Mouse (Mus musculus) hindbrain, embryonic 16.5 days (tissue): ENCODE results near the gene Lrp5. TPM values are rescaled to one million over a fixed set of nuclear protein-coding genes. Genes with fewer than 3 reads are reported as not detected.

Experiments used
- ATAC-seq: fragments of 200-750 bp; cut with Nextera tagmentation; 2 replicates; pipeline ENCODE4 v1.8.0; 2017; ENCODE audit warnings: moderate TSS enrichment, moderate library complexity
- H3K27ac ChIP-seq: fragments of 300-500 bp; sonication (generic); 2 replicates; pipeline ENCODE4 v1.5.1; 2014; ENCODE audit warnings: low read depth, mild to moderate bottlenecking, control low read depth, low read length, moderate library complexity
- H3K27me3 ChIP-seq: fragments of 300-500 bp; sonication (generic); replicated peaks from 2 replicates; pipeline ENCODE4 v1.6.1; 2014; ENCODE audit warnings: low read length; ENCODE audit not compliant: control insufficient read depth, insufficient read depth
- H3K36me3 ChIP-seq: fragments of 300-500 bp; sonication (generic); 2 replicates; pipeline ENCODE4 v1.6.1; 2014; ENCODE audit warnings: mild to moderate bottlenecking, low read length, moderate library complexity, mixed read lengths; ENCODE audit not compliant: control insufficient read depth, insufficient read depth
- H3K4me1 ChIP-seq: fragments of 300-500 bp; sonication (generic); 2 replicates; pipeline ENCODE4 v1.6.1; 2014; ENCODE audit warnings: low read depth, low read length; ENCODE audit not compliant: control insufficient read depth, insufficient read depth
- H3K4me2 ChIP-seq: fragments of 300-500 bp; sonication (generic); 2 replicates; pipeline ENCODE4 v1.6.1; 2014; ENCODE audit warnings: mild to moderate bottlenecking, low read length, control low read depth, moderate library complexity
- H3K4me3 ChIP-seq: fragments of 300-500 bp; sonication (generic); 2 replicates; pipeline ENCODE4 v1.5.1; 2014; ENCODE audit warnings: mild to moderate bottlenecking, low read length, control low read depth, moderate library complexity
- H3K9ac ChIP-seq: fragments of 300-500 bp; sonication (generic); 2 replicates; pipeline ENCODE4 v1.6.1; 2014; ENCODE audit warnings: low read depth, mild to moderate bottlenecking, control low read depth, low read length, moderate library complexity
- H3K9me3 ChIP-seq: fragments of 300-500 bp; sonication (generic); 2 replicates; pipeline ENCODE4 v1.6.1; 2014; ENCODE audit warnings: mild to moderate bottlenecking, low read length, moderate library complexity; ENCODE audit not compliant: control insufficient read depth
- WGBS: fragments of 180-500 bp; shearing (Covaris S2); extraction: QIAGEN DNeasy Blood & Tissue Kit; methylation state at CpG from one replicate; pipeline ENCODE4 v1.1.7; 2014; 5-methylcytosine and 5-hydroxymethylcytosine counted together
- polyA plus RNA-seq: library from polyadenylated mRNA; unstranded; fragments of >200 nt; fragmentation: Nextera tagmentation; extraction: Ambion mirVana; gene quantifications from 2 replicates; pipeline ENCODE4 v1.2.1, GENCODE M21; 2015

Lrp5 gene
- polyA plus RNA-seq, 1 experiment from 2014 or later = 1.3 TPM

DNA sequence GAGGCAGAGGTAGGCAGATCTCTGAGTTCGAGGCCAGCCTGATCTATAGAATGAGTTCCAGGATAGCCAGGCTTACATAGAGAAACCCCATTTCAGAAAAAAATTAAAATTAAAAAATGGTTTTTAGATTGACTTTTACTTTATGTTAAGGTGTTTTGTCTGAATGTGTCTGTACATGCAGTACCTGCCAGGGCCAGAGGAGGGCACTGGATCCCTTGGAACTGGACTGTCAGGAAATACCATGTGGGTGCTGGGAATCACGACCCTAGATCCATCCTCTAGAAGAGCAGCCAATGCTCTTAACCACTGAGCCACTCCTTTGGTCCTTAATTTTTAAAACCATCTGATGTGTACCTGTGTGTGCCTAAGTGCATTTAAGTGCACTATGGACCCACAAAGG lies 67.0 kb downstream of the Lrp5 start:
- no peak overlapping the region for H3K27ac ChIP-seq
- ATAC-seq = no peak
- 79% methylated on average over 2 of the region's 2 CpGs for WGBS
- no peaks in the 10 kb centered on the region for H3K9me3 ChIP-seq
- H3K4me3 ChIP-seq = no peak overlapping the region
- no peak overlapping the region for H3K9ac ChIP-seq
- no peaks in the 10 kb centered on the region for H3K27me3 ChIP-seq
- H3K4me2 ChIP-seq = no peak overlapping the region
- no peaks in the 10 kb centered on the region for H3K4me1 ChIP-seq
- H3K36me3 ChIP-seq = peaks cover 16% of the 10 kb centered on the region

DNA sequence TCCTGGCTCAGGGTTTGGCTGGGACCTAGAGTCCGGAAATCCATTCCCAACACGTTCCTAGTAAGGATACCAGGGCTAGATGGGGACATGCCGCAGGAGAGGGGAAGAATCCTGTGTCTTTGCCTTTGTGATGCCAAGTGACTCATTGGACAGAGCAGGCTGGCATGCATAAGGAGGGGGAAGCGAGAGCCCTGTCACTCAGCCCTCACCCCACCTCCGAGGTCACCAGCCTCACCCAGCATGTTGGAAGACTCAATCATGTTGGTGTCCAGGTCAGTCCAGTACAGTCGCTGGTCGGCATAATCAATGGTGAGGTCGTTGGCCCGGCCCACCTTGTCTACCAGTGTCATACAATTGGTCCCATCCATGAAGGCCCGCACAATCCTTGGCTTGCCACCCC lies 72.4 kb downstream of the Lrp5 start:
- H3K4me2 ChIP-seq = no peak overlapping the region
- H3K4me1 ChIP-seq = no peaks in the 10 kb centered on the region
- peaks cover 8% of the 10 kb centered on the region; the same call in 1 of the 2 replicates for H3K36me3 ChIP-seq
- H3K9ac ChIP-seq = no peak overlapping the region
- no peaks in the 10 kb centered on the region for H3K9me3 ChIP-seq
- no peaks in the 10 kb centered on the region for H3K27me3 ChIP-seq
- ATAC-seq = no peak
- H3K4me3 ChIP-seq = no peak overlapping the region
- H3K27ac ChIP-seq = no peak overlapping the region
- 96% methylated on average over 10 of the region's 10 CpGs for WGBS

DNA sequence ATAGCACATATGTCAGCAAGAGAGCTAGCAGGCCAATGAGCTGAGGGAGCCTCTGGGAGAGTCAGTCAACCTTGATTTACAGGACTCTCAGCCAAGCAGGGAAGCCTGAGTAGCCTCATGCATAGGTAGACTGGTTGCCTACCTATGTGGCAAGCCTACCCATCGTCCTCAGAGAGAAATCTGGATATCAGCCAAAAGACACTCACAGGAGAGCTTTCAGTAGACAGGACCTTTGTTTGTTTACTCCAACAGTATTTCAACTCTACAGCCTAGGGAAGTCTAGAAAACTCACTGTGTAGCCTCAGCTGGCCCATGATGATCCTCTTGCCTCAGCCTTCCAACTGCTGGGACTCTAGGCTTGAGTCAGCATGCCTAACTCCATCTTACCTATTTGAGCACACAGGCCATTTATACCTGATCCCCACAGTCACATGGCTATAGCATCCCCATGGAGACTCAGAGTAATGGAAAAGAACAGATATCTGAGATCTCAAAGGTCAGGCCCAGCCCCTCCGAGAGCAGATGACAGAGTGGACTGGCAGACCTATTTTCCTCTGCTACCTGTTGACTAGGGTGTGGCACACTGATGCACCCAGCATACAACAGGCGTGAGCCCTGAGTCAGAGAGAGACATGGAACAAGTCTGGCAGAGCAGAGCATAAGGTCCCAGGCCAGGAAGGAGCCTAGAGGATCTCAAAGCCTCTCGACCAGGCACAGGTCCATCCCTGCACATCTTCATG lies 73.7 kb downstream of the Lrp5 start:
- H3K4me2 ChIP-seq = no peak overlapping the region
- H3K9ac ChIP-seq = no peak overlapping the region
- H3K4me3 ChIP-seq = no peak overlapping the region
- H3K9me3 ChIP-seq = no peaks in the 10 kb centered on the region
- WGBS = 97% methylated on average over 4 of the region's 4 CpGs
- H3K36me3 ChIP-seq = 0 out of 2 replicates have a peak, but pooled peaks cover 2% of the 10 kb centered on the region
- H3K27ac ChIP-seq = no peak overlapping the region
- no peak for ATAC-seq
- H3K4me1 ChIP-seq = no peaks in the 10 kb centered on the region
- H3K27me3 ChIP-seq = no peaks in the 10 kb centered on the region

DNA sequence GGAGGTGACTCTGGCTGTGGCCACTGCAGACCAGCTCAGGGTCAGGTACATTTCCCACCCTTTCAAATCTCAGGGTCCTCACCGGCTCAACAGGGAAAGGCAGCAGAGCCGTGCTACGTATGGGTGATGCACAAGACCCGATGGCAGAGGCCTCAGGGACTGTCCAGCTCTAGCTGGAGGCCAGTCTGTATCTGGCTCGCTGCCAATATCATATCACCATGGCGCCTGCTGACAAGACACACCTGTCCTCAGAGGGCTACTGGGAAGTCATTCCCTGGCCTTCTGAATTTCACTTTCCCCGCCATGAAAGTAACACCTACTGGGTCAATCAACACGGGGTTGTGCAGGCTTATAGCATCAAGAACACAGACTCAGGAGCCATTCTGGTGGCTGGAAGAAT lies 74.6 kb downstream of the Lrp5 start:
- no peak overlapping the region for H3K9ac ChIP-seq
- no peak overlapping the region for H3K4me2 ChIP-seq
- H3K4me3 ChIP-seq = no peak overlapping the region
- WGBS = 86% methylated on average over 8 of the region's 8 CpGs
- no peaks in the 10 kb centered on the region for H3K4me1 ChIP-seq
- 0 out of 2 replicates have a peak, but pooled peaks cover 2% of the 10 kb centered on the region for H3K36me3 ChIP-seq
- ATAC-seq = no peak
- no peak overlapping the region for H3K27ac ChIP-seq
- no peaks in the 10 kb centered on the region for H3K9me3 ChIP-seq
- no peaks in the 10 kb centered on the region for H3K27me3 ChIP-seq

DNA sequence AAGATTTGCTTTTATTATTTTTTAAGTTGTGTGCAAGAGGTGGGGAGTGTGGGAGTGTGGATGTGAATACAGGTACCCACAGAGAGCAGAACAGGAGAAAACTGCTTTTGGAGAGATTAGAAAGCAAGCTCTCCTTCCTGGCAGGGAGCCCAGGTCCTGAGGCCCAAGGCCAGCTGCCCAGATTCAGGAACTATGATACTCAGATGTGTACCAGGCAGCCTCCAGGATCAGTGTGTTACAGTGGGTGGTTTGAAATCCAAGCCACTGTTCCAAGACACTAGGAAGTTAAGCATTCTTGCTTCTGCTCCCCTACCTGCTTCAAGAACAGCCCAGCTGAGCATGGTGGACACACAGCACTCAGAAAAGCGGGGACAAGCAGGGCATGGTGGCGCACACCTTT lies 75.5 kb downstream of the Lrp5 start:
- H3K9me3 ChIP-seq = no peaks in the 10 kb centered on the region
- H3K36me3 ChIP-seq = 0 out of 2 replicates have a peak, but pooled peaks cover 2% of the 10 kb centered on the region
- no peak overlapping the region for H3K9ac ChIP-seq
- no peak overlapping the region for H3K4me2 ChIP-seq
- no peaks in the 10 kb centered on the region for H3K27me3 ChIP-seq
- no peak for ATAC-seq
- WGBS = 97% methylated on average over 2 of the region's 2 CpGs
- H3K4me3 ChIP-seq = no peak overlapping the region
- no peak overlapping the region for H3K27ac ChIP-seq
- no peaks in the 10 kb centered on the region for H3K4me1 ChIP-seq

DNA sequence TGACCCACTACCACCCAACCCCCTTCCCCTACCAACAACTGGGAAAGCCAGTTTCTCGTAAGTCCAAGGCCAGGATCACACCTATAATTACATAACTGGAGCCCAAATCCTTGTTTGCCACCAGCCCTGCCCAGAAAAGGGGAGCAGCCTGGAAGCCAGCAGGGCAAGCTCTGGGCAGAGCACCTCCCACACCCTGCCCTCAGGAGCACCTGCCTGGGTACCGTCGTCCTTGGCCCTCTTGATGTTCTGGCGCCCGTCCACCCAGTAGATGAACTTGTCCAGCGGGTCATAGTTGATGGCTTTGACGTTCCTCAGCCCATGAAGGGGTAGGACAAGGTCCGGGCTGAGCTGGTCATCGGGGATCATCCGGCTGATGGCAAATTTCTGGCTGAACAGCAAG lies 76.5 kb downstream of the Lrp5 start:
- H3K27me3 ChIP-seq = no peaks in the 10 kb centered on the region
- H3K4me3 ChIP-seq = no peak overlapping the region
- H3K36me3 ChIP-seq = 0 out of 2 replicates have a peak, but pooled peaks cover 2% of the 10 kb centered on the region
- H3K9me3 ChIP-seq = no peaks in the 10 kb centered on the region
- 90% methylated on average over 10 of the region's 10 CpGs for WGBS
- ATAC-seq = no peak
- H3K4me1 ChIP-seq = no peaks in the 10 kb centered on the region
- H3K9ac ChIP-seq = no peak overlapping the region
- no peak overlapping the region for H3K4me2 ChIP-seq
- no peak overlapping the region for H3K27ac ChIP-seq

DNA sequence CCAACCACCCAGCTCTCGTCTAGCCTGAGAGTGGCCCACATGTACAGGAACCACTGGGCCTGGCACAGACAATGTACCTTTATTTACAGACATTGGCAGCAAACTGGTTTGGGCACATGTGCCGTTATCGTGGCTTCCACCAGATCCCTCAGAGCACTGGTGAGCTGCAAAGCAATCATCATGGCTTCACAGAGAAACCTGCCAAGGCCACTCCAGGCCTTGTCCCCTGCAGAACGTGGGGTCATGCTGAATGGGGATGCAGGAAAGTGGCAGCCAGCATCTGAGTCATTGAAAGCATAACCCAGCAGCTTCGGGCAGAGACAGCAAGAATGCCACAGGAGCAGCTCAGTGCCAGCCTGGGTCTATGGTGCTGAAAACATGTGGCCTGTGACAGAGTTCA lies 92.0 kb downstream of the Lrp5 start:
- Histone ChIP-seq H3K27ac (no peak overlapping the region), H3K9ac (no peak overlapping the region), H3K4me2 (no peak overlapping the region), H3K4me1 (no peaks in the 10 kb centered on the region), H3K9me3 (no peaks in the 10 kb centered on the region), H3K4me3 (no peak overlapping the region), H3K36me3 (no peaks in the 10 kb centered on the region), H3K27me3 (no peaks in the 10 kb centered on the region)
- WGBS = 83% methylated on average over 5 of the region's 5 CpGs
- no peak for ATAC-seq

DNA sequence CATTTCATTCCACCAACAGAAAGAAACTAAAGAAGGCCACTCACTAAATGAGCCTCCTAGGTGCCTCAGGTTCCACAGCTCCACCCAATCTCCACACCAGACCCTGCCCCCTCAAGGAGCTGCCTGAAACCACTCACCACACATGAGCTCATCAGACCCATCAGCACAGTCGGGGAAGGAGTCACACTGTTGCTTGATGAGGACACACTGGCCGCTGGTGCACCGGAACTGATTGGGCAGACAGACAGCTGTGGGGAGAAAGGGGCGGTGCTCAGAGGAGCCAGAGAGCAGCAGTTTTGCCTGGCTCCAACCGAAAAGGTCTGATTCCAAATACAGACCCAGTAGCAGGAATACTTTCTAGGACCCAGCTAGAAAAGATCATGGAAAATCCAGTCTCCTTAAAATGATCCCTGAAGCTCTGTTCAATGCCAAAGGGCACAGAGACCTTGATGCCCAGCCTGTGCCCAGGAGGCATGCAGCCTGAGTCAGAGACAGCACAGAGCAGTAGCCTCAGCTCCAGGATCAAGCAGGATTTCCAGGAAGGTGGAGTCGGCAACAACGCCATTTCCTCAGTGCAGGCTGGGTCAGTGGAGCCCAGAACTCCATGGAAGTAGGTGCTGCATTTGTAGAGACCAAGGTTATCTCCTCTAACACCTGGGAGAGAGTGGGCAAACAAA lies 92.8 kb downstream of the Lrp5 start:
- WGBS = 92% methylated on average over 7 of the region's 7 CpGs
- no peak for ATAC-seq

DNA sequence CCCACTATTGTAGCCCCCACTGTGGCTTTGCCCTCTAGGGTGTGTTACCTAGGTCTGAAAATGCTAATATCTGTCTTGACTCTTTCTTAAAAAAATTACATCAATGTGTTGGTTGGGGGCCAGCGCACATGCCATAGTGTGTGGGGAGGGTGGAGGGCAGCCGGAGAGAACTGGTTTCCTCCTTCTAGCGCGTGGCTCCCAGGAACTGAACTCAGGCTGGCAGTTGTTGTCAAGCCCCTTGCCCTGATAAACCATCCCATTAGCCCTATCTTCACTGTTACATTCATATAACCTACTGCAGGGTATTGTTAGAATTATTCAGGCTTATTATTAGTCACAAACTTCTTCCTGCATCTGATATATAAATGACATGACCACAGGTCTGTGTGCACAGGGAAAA lies 96.4 kb downstream of the Lrp5 start:
- Histone ChIP-seq H3K36me3 (no peaks in the 10 kb centered on the region), H3K9ac (no peak overlapping the region), H3K4me3 (no peak overlapping the region), H3K27me3 (no peaks in the 10 kb centered on the region), H3K9me3 (no peaks in the 10 kb centered on the region), H3K27ac (no peak overlapping the region), H3K4me2 (no peak overlapping the region), H3K4me1 (no peaks in the 10 kb centered on the region)
- 95% methylated on average over 4 of the region's 4 CpGs for WGBS
- ATAC-seq = no peak

More for the DNA sequence above, 92.8 kb downstream of the Lrp5 start:
- no peak overlapping the region for H3K27ac ChIP-seq
- H3K9me3 ChIP-seq = no peaks in the 10 kb centered on the region
- H3K9ac ChIP-seq = no peak overlapping the region
- H3K27me3 ChIP-seq = no peaks in the 10 kb centered on the region
- H3K4me1 ChIP-seq = no peaks in the 10 kb centered on the region
- no peak overlapping the region for H3K4me2 ChIP-seq
- no peak overlapping the region for H3K4me3 ChIP-seq
- H3K36me3 ChIP-seq = no peaks in the 10 kb centered on the region
